Mouse (Mus musculus) midbrain, postnatal 0 days (tissue): Measurements from ENCODE around the gene Grem1. TPM values are rescaled to one million over a fixed set of nuclear protein-coding genes. Genes with fewer than 3 reads are reported as not detected.

Source experiments
- ATAC-seq: fragments of 200-750 bp; cut with Nextera tagmentation; 2 replicates; pipeline ENCODE4 v1.8.0; 2017; ENCODE audit warnings: moderate number of reproducible peaks, mild to moderate bottlenecking, moderate TSS enrichment, moderate library complexity; ENCODE audit not compliant: low FRiP score
- DNase-seq: peaks from one replicate; pipeline ENCODE4 v3.0.0-alpha.2; 2015; ENCODE audit warnings: low spot score
- H3K27ac ChIP-seq: fragments of 300-500 bp; sonication (generic); 2 replicates; pipeline ENCODE4 v1.5.1; 2014; ENCODE audit warnings: low read depth, mild to moderate bottlenecking, low read length, mixed read lengths
- H3K27me3 ChIP-seq: fragments of 300-500 bp; sonication (generic); 2 replicates; pipeline ENCODE4 v1.6.1; 2014; ENCODE audit warnings: low read length, control low read depth, mixed read lengths; ENCODE audit not compliant: insufficient read depth
- H3K36me3 ChIP-seq: fragments of 300-500 bp; sonication (generic); 2 replicates; pipeline ENCODE4 v1.6.1; 2014; ENCODE audit warnings: low read length, control low read depth, mixed read lengths; ENCODE audit not compliant: insufficient read depth
- H3K4me1 ChIP-seq: fragments of 300-500 bp; sonication (generic); 2 replicates; pipeline ENCODE4 v1.6.1; 2014; ENCODE audit warnings: mild to moderate bottlenecking, control low read depth, antibody characterized with exemption, low read length, mixed read lengths; ENCODE audit not compliant: insufficient read depth
- H3K4me2 ChIP-seq: fragments of 300-500 bp; sonication (generic); 2 replicates; pipeline ENCODE4 v1.6.1; 2014; ENCODE audit warnings: low read depth, mild to moderate bottlenecking, low read length, mixed read lengths; ENCODE audit not compliant: poor library complexity, severe bottlenecking
- H3K4me3 ChIP-seq: fragments of 300-500 bp; sonication (generic); 2 replicates; pipeline ENCODE4 v1.5.1; 2014; ENCODE audit warnings: low read depth, mild to moderate bottlenecking, low read length, moderate library complexity
- H3K9ac ChIP-seq: fragments of 300-500 bp; sonication (generic); replicated peaks from 2 replicates; pipeline ENCODE4 v1.6.1; 2014; ENCODE audit warnings: mild to moderate bottlenecking, low read length, moderate library complexity, mixed read lengths; ENCODE audit not compliant: poor library complexity, severe bottlenecking
- H3K9me3 ChIP-seq: fragments of 300-500 bp; sonication (generic); 2 replicates; pipeline ENCODE4 v1.6.1; 2016; ENCODE audit warnings: low read length, control low read depth
- CTCF ChIP-seq: IDR thresholded peaks from 2 replicates; pipeline ENCODE4 v1.5.1; 2016; ENCODE audit warnings: antibody characterized with exemption, mild to moderate bottlenecking
- WGBS: fragments of 180-500 bp; shearing (Covaris S2); extraction: QIAGEN DNeasy Blood & Tissue Kit; methylation state at CpG from one replicate; pipeline ENCODE4 v1.1.7; 2014; 5-methylcytosine and 5-hydroxymethylcytosine counted together
- polyA plus RNA-seq: library from polyadenylated mRNA; unstranded; fragments of >200 nt; fragmentation: Nextera tagmentation; extraction: Ambion mirVana; gene quantifications from 2 replicates; pipeline ENCODE4 v1.2.1, GENCODE M21; 2015
- total RNA-seq: library from RNA; depleted of rRNA; stranded (reverse); fragments of >200 nt; gene quantifications from 2 replicates; pipeline ENCODE4 v1.2.3, GENCODE M21; 2014

Grem1 gene
- total and polyA plus RNA-seq, 2 experiments from 2014 or later: 1.2 to 4.2 TPM

- no peak for TF ChIP-seq CTCF
- ATAC-seq: no peak
- no peak overlapping the region for H3K27ac ChIP-seq
- H3K4me1 ChIP-seq: no peaks in the 10 kb centered on the region
- H3K9ac ChIP-seq: no peak overlapping the region
- 0 out of 2 replicates have a peak, but pooled peaks cover 10% of the 10 kb centered on the region for H3K36me3 ChIP-seq
- 84% methylated on average over 4 of the region's 4 CpGs for WGBS
- no peaks in the 10 kb centered on the region for H3K27me3 ChIP-seq
- H3K9me3 ChIP-seq: no peaks in the 10 kb centered on the region
- H3K4me2 ChIP-seq: no peak overlapping the region
- DNase-seq: no peak
- H3K4me3 ChIP-seq: no peak overlapping the region
Observed at GRCm38 (mm10) chr2:113781521-113781920, 23.1 kb upstream of the Grem1 start.

GRCm38 (mm10) chr2:113781107-113781506, 22.7 kb upstream of the Grem1 start:
- Histone ChIP-seq H3K9me3 (no peaks in the 10 kb centered on the region), H3K36me3 (0 out of 2 replicates have a peak, but pooled peaks cover 10% of the 10 kb centered on the region), H3K9ac (no peak overlapping the region), H3K4me3 (no peak overlapping the region), H3K4me2 (no peak overlapping the region), H3K27ac (no peak overlapping the region), H3K4me1 (no peaks in the 10 kb centered on the region), H3K27me3 (no peaks in the 10 kb centered on the region)
- no peak for ATAC-seq
- no peak for TF ChIP-seq CTCF
- no peak for DNase-seq
- WGBS: 84% methylated on average over 5 of the region's 5 CpGs

- 85% methylated on average over 3 of the region's 3 CpGs for WGBS
- H3K36me3 ChIP-seq: peaks cover 13% of the 10 kb centered on the region; the same call in 1 of the 2 replicates
- no peaks in the 10 kb centered on the region for H3K27me3 ChIP-seq
- H3K4me1 ChIP-seq: no peaks in the 10 kb centered on the region
- no peak overlapping the region for H3K4me3 ChIP-seq
- H3K9ac ChIP-seq: no peak overlapping the region
- no peak overlapping the region for H3K27ac ChIP-seq
- TF ChIP-seq CTCF: no peak
- no peak for DNase-seq
- H3K4me2 ChIP-seq: no peak overlapping the region
- no peaks in the 10 kb centered on the region for H3K9me3 ChIP-seq
- ATAC-seq: no peak
Observed at GRCm38 (mm10) chr2:113779336-113779735, 20.9 kb upstream of the Grem1 start.

GRCm38 (mm10) chr2:113778036-113778435, 19.6 kb upstream of the Grem1 start:
- Histone ChIP-seq H3K27ac (no peak overlapping the region), H3K4me2 (no peak overlapping the region), H3K4me3 (no peak overlapping the region), H3K27me3 (no peaks in the 10 kb centered on the region), H3K9me3 (no peaks in the 10 kb centered on the region), H3K9ac (no peak overlapping the region), H3K4me1 (no peaks in the 10 kb centered on the region), H3K36me3 (peaks cover 13% of the 10 kb centered on the region; the same call in 1 of the 2 replicates)
- peak; percentile 49 for TF ChIP-seq CTCF
- WGBS: 75% methylated on average over 6 of the region's 6 CpGs
- DNase-seq (no peak), ATAC-seq (no peak)

- Histone ChIP-seq H3K4me1 (no peaks in the 10 kb centered on the region), H3K4me3 (no peak overlapping the region), H3K36me3 (peaks cover 11% of the 10 kb centered on the region; the same call in 1 of the 2 replicates), H3K9ac (no peak overlapping the region), H3K27ac (no peak overlapping the region), H3K4me2 (no peak overlapping the region), H3K9me3 (no peaks in the 10 kb centered on the region), H3K27me3 (no peaks in the 10 kb centered on the region)
- WGBS: 86% methylated on average over 3 of the region's 3 CpGs
- no peak for TF ChIP-seq CTCF
- DNase-seq (no peak), ATAC-seq (no peak)
Observed at GRCm38 (mm10) chr2:113776297-113776696, 17.9 kb upstream of the Grem1 start.

DNA sequence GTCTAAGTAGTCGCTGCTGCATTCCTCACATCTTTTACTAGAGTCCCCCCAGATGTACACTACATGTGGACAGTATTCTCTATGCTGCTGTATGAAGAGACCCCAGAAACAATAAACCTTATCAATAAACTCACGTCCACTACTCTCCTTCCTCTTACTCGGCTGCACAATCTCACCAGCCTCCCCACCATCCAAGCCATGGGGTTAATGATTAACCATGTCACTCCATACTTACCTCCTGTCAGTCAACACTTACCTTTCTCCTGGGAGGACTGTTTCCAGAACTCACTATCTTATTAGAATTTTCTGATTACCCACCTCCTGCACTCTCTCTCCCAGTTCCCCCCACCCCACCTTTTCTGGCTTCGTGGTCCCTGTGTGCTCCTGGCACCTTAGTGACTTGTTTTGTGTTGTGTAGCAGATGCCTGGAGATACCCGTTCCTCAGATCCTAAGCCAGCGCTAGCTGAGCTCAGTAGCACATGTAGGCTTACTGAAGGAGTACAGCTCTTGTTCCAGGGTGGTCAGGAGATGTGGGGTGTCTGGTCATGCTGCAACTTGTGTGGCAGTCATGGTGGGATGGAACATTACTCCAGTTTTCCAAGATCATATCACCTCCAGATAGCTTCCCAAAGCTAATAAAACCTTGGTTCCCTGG, 15.8 kb upstream of the Grem1 start:
- Histone ChIP-seq H3K4me3 (no peak overlapping the region), H3K27me3 (no peaks in the 10 kb centered on the region), H3K4me1 (no peaks in the 10 kb centered on the region), H3K27ac (no peak overlapping the region), H3K9me3 (no peaks in the 10 kb centered on the region), H3K9ac (no peak overlapping the region), H3K36me3 (peaks cover 3% of the 10 kb centered on the region; the same call in 1 of the 2 replicates), H3K4me2 (no peak overlapping the region)
- ATAC-seq (no peak), DNase-seq (no peak)
- 84% methylated on average over 6 of the region's 6 CpGs for WGBS
- no peak for TF ChIP-seq CTCF
